Mouse (Mus musculus) embryo, embryonic 11.5 days (tissue): ENCODE data around the gene Orc6.

Experiments
- DNase-seq: peaks from one replicate; pipeline ENCODE4 v3.0.0-alpha.2; 2012; ENCODE audit warnings: low read depth, low spot score

Orc6 gene

DNA sequence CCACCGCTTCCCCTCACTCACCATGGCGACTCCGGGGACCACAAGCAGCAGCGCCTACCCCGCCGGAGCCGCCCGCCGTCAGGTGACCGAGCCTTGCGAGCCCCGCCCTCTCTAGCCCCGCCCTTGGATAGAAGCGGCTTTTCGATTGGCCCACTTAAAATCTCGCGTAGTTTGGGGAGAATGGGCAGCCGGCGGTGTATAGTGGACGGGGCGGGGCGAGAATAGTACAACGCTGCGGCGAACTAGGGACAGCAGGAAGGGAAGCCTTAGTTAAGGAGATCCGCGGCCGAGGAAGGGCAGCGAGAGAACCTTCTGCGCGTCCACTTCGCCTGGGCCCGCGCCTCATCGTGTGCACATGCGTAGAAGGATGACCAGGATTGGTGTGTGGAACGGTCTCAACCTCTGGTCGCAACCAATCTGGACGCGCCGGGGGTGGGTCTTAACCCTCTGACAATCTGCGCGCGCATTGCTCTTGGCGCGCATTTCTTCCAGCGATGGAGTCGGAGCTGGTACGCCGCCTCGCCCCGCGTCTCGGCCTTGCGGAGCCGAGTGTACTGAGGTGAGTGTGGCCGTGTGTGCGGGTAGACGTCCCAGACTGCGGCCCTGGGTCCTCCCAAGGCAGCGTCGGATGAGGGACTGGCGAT lies at the start of gene Orc6, which contains the start of gene Vps35:
Orc6 (plus strand) TSS at position 199 of the 644 bp plus-strand sequence.
Vps35 (minus strand) TSS at position 369 of the 644 bp plus-strand sequence.
- DNase-seq, result peak; percentile 95

DNA sequence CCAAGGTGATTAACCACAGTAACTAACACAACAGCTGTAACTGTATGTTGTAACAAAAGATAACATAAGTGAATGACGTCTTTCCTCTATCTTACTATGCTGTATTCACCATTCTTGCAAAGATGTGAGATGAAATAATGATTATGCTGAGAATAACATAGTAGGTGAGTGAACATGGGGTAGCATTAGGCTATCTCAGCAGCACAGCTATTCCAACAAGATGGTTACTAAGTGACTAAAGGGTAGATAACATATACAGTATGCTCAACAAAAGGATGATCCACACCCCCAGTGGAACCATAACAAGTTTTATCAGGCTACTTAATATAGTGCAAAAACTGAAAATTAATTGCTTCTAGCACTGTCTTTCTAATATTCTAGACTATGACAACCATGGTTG lies 12.6 kb upstream of the Orc6 start:
- DNase-seq, result no peak

DNA sequence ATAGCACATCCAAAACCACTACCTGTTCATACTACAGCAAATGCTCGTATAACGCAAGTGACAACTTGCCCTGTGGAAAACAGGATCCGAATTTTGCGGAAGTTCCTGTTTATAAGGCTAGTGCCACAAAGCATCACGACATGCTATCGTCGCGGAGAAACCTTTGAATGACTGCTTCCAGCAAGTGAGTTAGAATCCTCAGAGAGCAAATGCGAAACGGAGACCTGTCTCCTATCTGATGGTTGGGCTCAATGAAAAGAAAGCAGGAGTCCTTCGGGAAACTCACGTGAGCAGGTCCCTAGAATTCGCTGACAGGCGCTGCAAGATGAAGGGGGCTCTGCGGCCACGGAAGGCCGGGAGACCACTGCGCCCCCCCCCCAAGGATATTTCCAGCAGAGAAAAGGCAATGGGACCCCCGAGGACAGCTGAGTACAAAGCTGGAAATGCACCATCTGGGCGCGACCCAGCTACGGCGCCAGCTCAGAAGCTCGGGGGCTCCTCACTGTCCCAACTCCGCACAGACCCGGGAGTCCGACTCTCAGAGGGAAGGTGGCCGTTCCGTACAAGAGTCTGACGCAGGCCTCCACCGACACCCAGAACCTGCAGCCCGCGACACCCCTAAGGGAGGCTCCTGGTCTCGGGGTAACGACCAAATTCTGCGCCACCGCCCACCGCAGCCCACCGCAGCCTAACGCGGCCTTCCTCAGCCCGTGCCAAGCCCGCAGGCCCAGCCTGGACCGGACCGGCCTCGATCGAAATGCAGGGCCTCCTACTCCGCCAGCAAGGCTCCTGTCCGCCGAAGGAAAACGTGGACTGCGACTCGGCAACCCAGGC lies 615 bp upstream of the Orc6 start:
- peak; percentile 4 for DNase-seq

DNA sequence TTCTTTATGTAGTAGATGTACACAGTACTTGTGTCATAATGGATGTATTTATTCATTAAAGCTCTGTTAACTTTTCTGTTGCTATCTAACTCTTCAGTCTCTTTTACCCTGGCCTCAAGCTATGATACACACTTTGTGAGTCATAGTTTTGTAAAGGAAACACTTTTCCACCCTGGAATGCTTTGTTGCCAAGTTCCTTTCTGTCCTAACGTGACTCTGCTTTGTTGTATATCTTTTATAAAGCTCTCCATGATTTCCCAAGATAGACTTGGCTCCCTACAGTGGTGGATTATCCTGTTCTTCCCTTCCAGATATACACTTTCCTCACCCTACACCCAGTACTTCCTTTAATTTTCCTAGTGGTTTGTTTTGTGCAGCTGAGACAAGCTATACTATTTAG lies 2.5 kb downstream of the Orc6 start:
- no peak for DNase-seq

DNA sequence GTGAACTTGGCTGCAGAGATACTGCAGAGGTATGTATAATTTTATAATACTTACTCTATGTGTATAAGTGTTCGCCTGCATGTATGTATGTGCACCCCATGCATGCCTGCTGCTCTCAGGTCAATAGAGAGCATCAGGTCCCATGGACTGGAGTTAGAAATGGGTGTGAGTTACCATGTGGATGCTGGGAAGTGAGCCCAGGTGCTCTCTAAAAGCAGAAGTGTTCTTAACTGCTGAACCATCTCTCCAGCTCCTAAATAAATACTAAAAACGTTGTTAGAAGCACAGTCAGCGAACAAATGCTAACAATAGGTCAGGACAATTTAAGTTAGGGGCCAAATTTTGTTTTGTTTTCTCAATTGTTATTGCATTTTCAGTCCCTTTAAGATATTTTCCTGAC lies 3.5 kb downstream of the Orc6 start:
- no peak for DNase-seq

DNA sequence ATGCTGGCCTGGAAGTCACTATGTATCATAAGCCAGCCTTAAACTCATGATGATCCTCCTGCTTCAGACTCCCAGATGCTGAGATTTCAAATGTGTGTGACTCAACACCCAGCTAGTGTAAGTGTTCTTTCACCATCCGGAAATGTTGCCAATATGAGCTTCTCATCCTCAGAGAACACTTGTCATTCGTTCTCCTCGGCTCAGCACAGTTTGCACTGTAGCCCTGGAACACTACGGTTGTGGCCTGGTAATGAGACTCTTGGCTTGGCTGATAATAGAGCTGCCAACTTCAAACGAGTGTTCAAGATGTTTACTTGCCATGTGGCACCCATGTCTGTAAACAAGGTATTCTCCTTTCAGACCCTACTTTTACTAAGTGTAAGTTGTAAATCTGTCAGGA lies 4.1 kb downstream of the Orc6 start:
- no peak for DNase-seq

DNA sequence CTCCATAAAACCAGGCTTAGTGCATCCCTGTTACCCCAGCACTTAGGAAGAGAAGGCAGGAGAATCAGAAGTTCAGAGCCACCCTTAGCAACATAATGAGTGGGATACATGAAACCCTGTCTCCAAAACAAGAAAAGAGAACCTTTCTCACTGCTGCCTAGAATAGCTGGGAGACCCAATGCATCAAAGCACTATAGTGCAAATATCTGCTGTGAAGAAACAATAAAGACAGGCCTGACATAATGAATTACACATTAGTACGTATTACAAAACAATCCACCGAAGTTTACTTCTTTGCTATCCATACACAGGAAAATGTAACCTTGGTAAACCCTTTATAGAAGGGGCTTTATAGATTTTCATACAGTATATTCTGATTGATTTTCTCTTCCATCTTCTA lies 9.1 kb downstream of the Orc6 start:
- DNase-seq, result no peak

DNA sequence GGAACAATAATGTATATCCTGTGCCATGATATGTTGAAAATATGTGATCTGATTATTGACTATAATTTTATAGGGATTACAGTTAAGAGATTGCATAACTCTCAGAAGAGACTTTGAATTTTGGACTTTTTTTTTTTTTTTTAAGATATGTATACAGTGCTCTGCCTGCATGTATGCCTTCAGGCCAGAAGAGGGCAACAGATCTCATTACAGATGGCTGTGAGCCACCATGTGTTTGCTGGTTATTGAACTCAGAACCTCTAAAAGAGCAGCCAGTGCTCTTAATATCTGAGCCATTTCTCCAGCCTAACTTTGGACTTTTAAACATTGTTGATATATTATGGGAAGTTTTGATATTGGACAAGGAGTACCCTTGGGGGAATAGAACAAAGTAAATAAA lies 12.3 kb downstream of the Orc6 start:
- DNase-seq, result no peak

DNA sequence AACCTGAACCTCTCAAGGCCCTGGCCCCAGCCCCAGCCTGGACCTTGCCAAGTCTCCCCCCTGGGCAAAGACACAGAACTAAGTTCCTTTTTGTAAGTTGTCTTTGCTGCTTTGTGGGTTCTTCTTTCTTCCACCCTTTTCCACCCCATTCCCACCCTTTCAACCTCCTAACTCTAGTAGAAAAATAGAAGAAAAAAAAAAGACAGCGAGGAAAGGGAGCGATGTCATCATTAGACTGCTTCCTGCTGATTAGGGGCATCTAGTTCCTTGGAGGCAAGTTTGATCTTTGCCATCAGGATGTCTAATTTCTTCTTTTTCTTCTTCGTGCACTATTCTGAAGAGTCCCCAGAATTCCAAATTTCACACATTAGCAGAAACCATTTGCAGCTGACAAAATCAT lies 13.6 kb downstream of the Orc6 start:
- DNase-seq, result no peak

DNA sequence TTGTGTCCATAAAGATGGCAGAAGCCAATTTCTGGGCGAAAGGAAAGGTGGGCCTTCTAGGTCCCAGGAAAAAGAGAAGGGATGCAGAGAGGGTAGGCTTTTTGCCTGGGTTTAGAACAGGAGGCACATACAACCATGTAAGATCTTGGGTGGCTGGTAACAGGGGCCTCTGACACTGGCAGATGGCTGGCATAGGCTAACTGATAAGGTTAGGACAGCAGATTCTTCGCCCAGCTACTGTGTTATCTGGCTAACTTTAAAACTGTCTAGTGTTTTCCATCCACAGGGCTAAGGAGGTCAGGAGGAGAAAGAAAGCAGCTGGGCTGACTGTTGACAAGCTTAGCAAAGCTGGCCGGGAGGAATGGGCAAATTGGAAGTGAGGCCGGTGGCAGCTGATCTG lies 19.1 kb downstream of the Orc6 start:
- no peak for DNase-seq

DNA sequence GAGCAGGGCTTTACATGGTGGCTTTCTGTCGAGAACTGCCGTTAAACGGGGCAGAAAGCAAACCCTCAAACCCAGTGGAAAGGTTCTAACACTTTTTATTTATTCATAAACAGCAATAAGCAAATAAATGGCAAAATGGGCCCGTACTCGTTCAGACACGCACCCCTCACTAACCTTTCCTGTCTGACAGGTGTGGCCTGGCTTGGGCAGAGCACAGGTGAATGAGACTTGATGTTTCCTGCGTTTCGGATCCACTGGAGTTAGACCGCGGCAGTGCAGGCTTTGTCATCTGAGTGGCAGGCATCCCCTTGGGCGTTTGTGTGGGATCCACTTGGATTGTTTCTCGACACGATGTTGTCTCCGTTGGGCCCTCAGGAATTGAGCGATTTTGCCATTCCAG lies 22.5 kb downstream of the Orc6 start:
- no peak for DNase-seq

DNA sequence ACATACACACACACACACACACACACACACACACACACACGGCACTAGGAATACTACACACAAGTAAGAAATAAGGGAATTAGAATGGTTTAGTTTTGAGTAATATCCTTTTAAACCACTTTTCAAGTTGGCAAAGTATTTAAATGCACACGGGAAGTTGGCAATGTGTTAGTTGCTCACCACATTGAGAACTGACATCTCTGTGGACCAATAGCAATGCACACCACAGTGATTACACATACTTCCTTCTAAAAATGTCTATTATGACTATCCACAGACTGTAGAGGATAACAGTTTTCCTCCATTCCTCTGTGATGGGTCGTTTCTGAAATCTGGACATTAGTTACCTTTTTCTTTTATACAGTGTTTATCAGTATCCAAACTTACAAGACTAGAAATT lies 23.7 kb downstream of the Orc6 start:
- no peak for DNase-seq

DNA sequence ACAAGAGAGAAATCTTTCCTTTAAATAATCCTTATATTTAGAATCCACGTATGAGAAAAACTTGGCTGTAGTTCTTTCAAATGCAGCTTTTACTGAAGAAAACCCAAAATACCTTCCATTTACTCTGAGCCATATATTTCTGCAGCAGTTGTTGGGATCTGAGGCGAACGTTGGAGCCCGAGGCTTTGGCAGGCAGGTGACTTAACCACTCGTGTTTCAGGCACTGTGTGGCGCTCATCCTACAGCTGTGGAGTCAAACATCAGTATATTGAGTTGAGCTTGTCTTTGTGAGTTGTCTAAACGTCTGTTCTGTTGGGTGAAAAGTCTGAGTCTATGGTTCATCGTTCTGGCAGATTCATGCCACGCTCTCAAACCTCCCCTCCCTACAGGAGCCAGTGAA lies 27.6 kb downstream of the Orc6 start:
- DNase-seq, result no peak

DNA sequence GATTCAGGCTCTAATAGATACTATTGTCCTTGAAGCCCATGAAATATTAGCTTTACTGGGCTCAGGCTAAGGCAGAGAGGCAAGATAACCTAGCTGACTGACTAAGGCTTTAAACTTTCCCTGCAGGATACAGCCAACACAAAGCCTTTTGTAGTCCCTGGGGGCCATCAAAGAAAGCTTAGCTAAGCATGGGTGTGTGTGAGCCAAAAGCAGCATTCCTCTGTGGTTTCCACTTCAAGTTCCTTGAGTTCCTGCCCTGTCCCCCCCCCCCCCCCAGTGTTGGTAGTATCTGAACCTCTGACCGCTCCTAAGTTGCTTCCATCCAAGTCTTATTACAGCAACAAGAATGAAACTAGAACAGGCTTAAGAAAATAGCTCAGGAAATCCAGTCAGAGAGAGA lies 30.1 kb downstream of the Orc6 start:
- DNase-seq, result no peak

DNA sequence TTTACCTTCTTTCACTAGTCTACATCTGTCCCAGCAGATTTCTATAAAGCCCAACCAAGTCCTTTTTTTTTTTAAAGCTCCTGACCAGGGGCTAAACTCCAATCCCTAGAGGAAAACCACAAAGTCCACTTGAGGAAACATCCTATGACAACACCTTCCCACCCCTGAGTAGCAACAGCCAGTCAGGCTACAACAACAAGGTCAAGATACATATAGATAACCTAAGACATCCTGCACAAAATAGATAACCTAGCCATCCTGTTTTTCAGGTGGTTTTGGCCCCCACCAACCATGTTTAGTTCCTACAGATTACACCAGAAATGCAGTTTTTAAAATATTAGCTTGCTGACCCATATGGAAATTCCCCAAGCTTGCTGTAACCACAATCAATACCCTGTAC lies 35.7 kb downstream of the Orc6 start:
- no peak for DNase-seq

DNA sequence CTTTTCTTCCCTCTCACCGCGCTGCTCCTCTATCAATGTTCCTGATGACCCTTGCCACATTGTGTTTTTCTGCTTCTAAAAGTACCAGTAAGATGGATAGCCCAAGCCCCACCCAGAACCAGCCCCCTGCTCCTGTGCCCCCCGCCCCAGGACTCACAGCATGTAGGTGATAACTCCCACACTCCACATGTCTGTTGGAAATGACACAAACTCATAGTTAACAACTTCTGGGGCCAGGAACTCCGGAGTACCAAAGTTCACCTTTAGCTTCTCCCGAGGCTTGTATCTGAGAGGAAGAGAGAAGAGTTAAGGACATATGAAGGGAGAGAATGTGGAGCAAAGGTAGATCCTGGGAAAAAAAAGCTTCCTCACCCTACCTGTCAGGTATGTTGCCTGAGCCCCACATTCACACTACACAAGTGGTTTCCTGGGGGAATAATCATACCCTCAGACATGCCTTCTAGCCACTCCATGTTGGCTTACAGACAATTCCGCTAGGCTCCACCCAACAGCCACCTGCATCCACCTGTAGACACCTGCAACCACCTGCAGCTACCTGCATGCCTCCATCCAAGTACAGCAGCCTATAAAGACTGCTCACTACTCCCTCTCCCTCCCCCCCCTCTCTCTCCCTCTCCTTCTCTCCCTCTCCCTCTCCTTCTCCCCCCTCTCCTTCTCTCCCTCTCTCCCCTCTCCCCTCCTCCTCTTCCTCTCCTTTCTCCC lies 36.9 kb downstream of the Orc6 start:
- no peak for DNase-seq

DNA sequence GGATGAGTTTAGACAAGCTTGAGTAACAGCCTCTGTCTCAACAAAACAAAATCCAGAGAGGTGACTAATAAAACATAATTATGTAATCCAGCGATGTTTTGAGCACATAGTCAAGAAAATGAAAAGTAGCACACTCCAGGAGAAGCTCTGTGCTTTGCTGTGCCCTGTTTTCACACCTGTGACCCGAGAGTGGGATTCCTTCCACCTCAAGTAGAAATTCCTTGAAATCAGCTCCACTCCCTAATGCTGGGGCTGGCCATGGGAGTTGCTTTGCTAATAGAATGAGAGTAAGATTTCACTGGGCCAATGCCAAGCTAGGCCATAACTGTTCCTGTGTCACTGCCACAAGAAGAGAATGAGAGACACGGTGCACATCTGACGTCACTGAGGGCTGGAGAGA lies 38.2 kb downstream of the Orc6 start:
- no peak for DNase-seq

DNA sequence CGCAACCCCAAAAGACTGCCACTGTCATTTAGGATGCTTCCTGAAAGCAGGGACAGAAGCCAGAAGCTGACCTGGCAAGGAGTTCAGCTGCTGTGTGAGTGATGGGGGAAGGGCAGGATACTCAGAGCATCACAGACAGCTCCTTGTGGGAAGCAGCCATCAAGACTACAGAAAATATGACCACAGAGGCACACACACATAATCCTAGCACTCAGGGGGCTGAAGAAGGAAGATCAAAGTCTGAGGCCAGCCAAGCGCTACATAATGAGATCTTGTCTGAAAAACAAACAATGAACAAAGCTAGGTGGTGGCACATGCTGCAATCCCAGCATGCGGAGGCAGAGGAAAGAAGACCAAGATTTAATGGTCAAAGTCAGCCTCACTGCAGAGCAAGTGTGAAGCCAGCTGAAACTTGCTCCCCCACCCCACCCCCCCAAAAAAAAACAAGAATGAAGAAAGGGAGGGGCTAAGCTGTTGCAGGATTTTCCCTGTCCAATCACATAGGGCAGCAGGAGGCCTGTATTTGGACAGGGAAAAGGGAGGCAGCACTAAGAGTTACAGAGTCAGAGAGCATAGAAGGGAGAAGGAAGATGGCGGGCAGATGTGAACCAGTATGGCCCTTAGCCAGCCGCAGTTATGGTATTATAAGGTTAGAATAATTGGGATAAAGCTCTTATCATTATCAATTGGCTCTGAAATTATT lies 40.6 kb downstream of the Orc6 start:
- peak; percentile 20 for DNase-seq

DNA sequence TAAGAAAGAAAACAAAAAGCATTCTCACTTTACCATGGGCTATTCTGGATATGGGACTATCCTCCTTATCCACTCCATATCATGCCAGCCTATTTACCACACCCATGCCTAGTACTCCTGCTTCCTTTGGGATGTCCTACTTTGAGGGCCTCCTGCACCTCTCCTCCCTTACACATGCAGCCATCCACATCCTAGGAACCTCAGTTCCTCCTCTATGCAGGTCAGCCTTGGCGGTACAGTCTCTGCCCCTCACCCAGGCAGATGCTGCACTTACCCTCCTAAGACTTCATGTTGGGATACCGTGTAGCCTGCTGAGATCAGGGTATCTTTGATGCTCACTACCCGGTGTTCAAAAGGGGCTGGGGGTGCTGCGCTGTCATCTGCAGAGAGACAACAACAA lies 53.9 kb downstream of the Orc6 start:
- no peak for DNase-seq
